Mouse (Mus musculus) testis, adult 2 months (tissue): ENCODE measurements around the gene Stk10. TPM values are rescaled to one million over a fixed set of nuclear protein-coding genes. Genes with fewer than 3 reads are reported as not detected.
A peak's percentile ranks its signal among the peaks of the same experiment; 100 is the strongest.

Experiments
- H3K27ac ChIP-seq: fragments of 200-500 bp; 2 replicates; pipeline ENCODE4 v1.5.1; 2012; ENCODE audit warnings: low read depth, low read length; ENCODE audit not compliant: control insufficient read depth, insufficient read depth
- H3K27me3 ChIP-seq: fragments of 200-500 bp; 2 replicates; pipeline ENCODE4 v1.6.1; 2012; ENCODE audit warnings: mild to moderate bottlenecking, low read length, moderate library complexity; ENCODE audit not compliant: control insufficient read depth, insufficient read depth
- H3K36me3 ChIP-seq: fragments of 200-500 bp; 2 replicates; pipeline ENCODE4 v1.6.1; 2012; ENCODE audit warnings: mild to moderate bottlenecking, low read length; ENCODE audit not compliant: control insufficient read depth, insufficient read depth
- H3K4me1 ChIP-seq: fragments of 200-500 bp; 2 replicates; pipeline ENCODE4 v1.6.1; 2012; ENCODE audit warnings: low read length; ENCODE audit not compliant: control insufficient read depth, insufficient read depth
- H3K4me3 ChIP-seq: fragments of 200-500 bp; 2 replicates; pipeline ENCODE4 v1.5.1; 2012; ENCODE audit warnings: low read depth, mild to moderate bottlenecking, low read length, moderate library complexity, mixed read lengths; ENCODE audit not compliant: control insufficient read depth
- CTCF ChIP-seq: fragments of 200-500 bp; IDR thresholded peaks from 2 replicates; pipeline ENCODE4 v1.5.1; 2012; ENCODE audit warnings: low read depth, mild to moderate bottlenecking, inconsistent platforms, low read length, moderate library complexity; ENCODE audit not compliant: control insufficient read depth, insufficient read depth, insufficient replicate concordance
- POLR2A ChIP-seq: fragments of 200-500 bp; IDR thresholded peaks from 2 replicates; pipeline ENCODE4 v1.6.1; 2012; ENCODE audit warnings: low read depth, mild to moderate bottlenecking, inconsistent platforms, low read length, moderate library complexity; ENCODE audit not compliant: control insufficient read depth
- polyA plus RNA-seq: library from polyadenylated mRNA; depleted of rRNA; stranded (reverse); fragments of >200 nt; gene quantifications from 2 replicates; pipeline ENCODE4 v1.2.3, GENCODE M21; 2012; rRNA removed

Stk10 gene
- polyA plus RNA-seq = 36.7 and 38.3 TPM in 2 replicates

GRCm38 (mm10) chr11:32532765-32533481 is at the start of gene Stk10:
Gene Stk10 (plus strand): TSS chr11:32533305.
- H3K27ac ChIP-seq = peak within 1 kb of the TSS; percentile 15; the same call in 1 of the 2 replicates
- H3K4me1 ChIP-seq = peaks cover 19% of the 10 kb centered on the region
- TF ChIP-seq CTCF (no peak), POLR2A (peak; percentile 50; the same call in 1 of the 2 replicates)
- H3K4me3 ChIP-seq = peak within 1 kb of the TSS; percentile 82
- no peaks in the 10 kb centered on the region for H3K27me3 ChIP-seq
- no peaks in the 10 kb centered on the region for H3K36me3 ChIP-seq

GRCm38 (mm10) chr11:32485290-32485689 is 47.8 kb upstream of the Stk10 start:
- no peak overlapping the region; the same call in 1 of the 2 replicates for H3K27ac ChIP-seq
- H3K4me3 ChIP-seq = no peak overlapping the region
- H3K4me1 ChIP-seq = no peaks in the 10 kb centered on the region
- no peaks in the 10 kb centered on the region for H3K27me3 ChIP-seq
- TF ChIP-seq POLR2A = no peak
- TF ChIP-seq CTCF = no peak
- H3K36me3 ChIP-seq = no peaks in the 10 kb centered on the region

GRCm38 (mm10) chr11:32486621-32487020 is 46.5 kb upstream of the Stk10 start:
- no peak overlapping the region for H3K27ac ChIP-seq
- TF ChIP-seq POLR2A (no peak), CTCF (no peak)
- no peaks in the 10 kb centered on the region for H3K4me1 ChIP-seq
- no peaks in the 10 kb centered on the region for H3K36me3 ChIP-seq
- H3K4me3 ChIP-seq = no peak overlapping the region
- H3K27me3 ChIP-seq = no peaks in the 10 kb centered on the region

GRCm38 (mm10) chr11:32487501-32487900 is 45.6 kb upstream of the Stk10 start:
- no peak for TF ChIP-seq POLR2A
- TF ChIP-seq CTCF = no peak
- H3K4me3 ChIP-seq = no peak overlapping the region
- H3K36me3 ChIP-seq = no peaks in the 10 kb centered on the region
- H3K4me1 ChIP-seq = no peaks in the 10 kb centered on the region
- no peaks in the 10 kb centered on the region for H3K27me3 ChIP-seq
- no peak overlapping the region for H3K27ac ChIP-seq

- Histone ChIP-seq H3K27ac (no peak overlapping the region), H3K27me3 (no peaks in the 10 kb centered on the region), H3K36me3 (no peaks in the 10 kb centered on the region), H3K4me1 (no peaks in the 10 kb centered on the region), H3K4me3 (no peak overlapping the region)
- TF ChIP-seq POLR2A (no peak), CTCF (no peak)
These were observed 44.8 kb upstream of the Stk10 start for GRCm38 (mm10) chr11:32488344-32488743.

- H3K4me3 ChIP-seq = no peak overlapping the region
- no peak overlapping the region for H3K27ac ChIP-seq
- H3K4me1 ChIP-seq = no peaks in the 10 kb centered on the region
- no peak for TF ChIP-seq CTCF
- TF ChIP-seq POLR2A = no peak
- H3K36me3 ChIP-seq = no peaks in the 10 kb centered on the region
- no peaks in the 10 kb centered on the region for H3K27me3 ChIP-seq
These were observed 44.1 kb upstream of the Stk10 start for GRCm38 (mm10) chr11:32488808-32489670.

GRCm38 (mm10) chr11:32491079-32491478 is 42.0 kb upstream of the Stk10 start:
- TF ChIP-seq POLR2A = no peak
- TF ChIP-seq CTCF = no peak
- Histone ChIP-seq H3K27me3 (no peaks in the 10 kb centered on the region), H3K27ac (no peak overlapping the region), H3K4me1 (no peaks in the 10 kb centered on the region), H3K4me3 (no peak overlapping the region), H3K36me3 (no peaks in the 10 kb centered on the region)
